Mouse (Mus musculus): ENCODE results near the gene Atxn7l3b. TPM values are rescaled to one million over a fixed set of nuclear protein-coding genes. Genes with fewer than 3 reads are reported as not detected.

Atxn7l3b gene
- polyA plus RNA-seq, 2 experiments, result 14.2 to 30.0 TPM

DNA sequence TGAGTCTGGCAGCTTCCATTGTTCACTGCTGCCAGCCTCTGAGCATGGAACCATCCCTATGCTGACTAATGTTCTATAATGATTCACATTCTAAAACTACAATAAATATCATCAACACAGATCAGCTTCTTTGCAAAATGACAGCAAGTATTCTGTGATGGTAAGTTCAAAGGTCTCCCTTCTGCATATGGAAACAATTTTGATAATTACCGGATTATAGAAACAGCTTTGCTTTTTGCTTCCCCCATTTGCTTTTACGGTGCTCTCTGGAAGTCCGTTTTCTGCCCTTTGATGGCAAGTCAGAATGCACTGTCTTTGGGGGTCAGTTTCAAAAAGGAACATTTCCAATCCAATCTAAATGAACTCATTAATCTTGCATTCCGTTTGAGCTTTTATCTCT is 32.2 kb downstream of the Atxn7l3b start:
- Histone ChIP-seq H3K27ac (no peak overlapping the region), H3K9me3 (ENCODE audit: control insufficient read depth, low read length) (no peaks in the 10 kb centered on the region), H3K9ac (replicated peaks) (no peak overlapping the region), H3K36me3 (replicated peaks; ENCODE audit: control insufficient read depth, insufficient read depth, low read depth) (no peaks in the 10 kb centered on the region), H3K27me3 (ENCODE audit: control insufficient read depth, insufficient read depth, low read length) (no peaks in the 10 kb centered on the region), H3K4me1 (replicated peaks; ENCODE audit: control insufficient read depth in 2 of 2, insufficient read depth in 2 of 2, low read length in 1 of 2) (no peaks in the 10 kb centered on the region), H3K4me3 (ENCODE audit: insufficient read depth in 1 of 2, low read depth in 2 of 2, low read length in 2 of 2) (no peak overlapping the region), H3K4me2 (ENCODE audit: low read depth) (no peak overlapping the region)
- DNase-seq (ENCODE audit: low read depth in 3 of 3, low spot score in 3 of 3) (no peak), ATAC-seq (ENCODE audit: insufficient read depth) (no peak)
- 69% methylated on average over 4 of the region's 4 CpGs for WGBS (ENCODE audit: insufficient replicate concordance)
- TF ChIP-seq EP300 (IDR thresholded peaks at IDR 0.05; ENCODE audit: low read depth) (no peak), CTCF (IDR thresholded peaks at IDR 0.05; ENCODE audit: low read depth) (no peak)

DNA sequence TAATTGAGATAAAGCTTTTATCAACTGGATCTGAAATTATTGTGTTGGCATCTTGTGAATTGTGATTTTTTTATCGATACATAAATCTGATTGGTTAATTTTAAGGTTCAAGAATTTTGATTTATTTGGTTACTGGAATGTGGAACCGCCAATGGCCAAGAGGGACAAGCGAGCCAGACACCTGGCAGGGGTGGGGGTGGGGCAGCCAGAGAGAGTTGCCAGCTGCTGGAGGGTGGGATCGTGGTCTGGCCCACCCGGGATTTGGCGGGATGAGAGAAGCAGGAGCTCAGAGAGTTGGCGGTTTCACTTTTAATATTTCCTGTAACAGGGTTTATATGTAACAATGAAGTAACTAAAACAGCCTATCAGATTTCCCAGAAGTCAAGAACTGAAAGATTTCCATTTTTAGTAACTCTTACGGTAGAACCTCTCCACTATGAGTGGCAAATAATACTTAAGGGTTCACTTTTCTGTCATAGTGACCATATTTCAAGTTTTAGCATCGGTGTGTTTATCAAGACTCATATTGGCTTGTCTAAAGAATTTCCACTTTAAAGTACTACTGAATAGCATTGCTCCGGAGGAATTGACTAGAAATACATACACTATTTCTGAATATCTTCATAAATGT is 35.1 kb downstream of the Atxn7l3b start:
- WGBS (ENCODE audit: insufficient replicate concordance), result 66% methylated on average over 10 of the region's 10 CpGs
- Histone ChIP-seq H3K27ac (no peak overlapping the region), H3K4me3 (ENCODE audit: insufficient read depth in 1 of 2, low read depth in 2 of 2, low read length in 2 of 2) (no peak overlapping the region), H3K4me2 (ENCODE audit: low read depth) (no peak overlapping the region), H3K4me1 (replicated peaks; ENCODE audit: control insufficient read depth in 2 of 2, insufficient read depth in 2 of 2, low read length in 1 of 2) (no peaks in the 10 kb centered on the region), H3K9ac (replicated peaks) (no peak overlapping the region), H3K36me3 (replicated peaks; ENCODE audit: control insufficient read depth, insufficient read depth, low read depth) (no peaks in the 10 kb centered on the region), H3K27me3 (ENCODE audit: control insufficient read depth, insufficient read depth, low read length) (no peaks in the 10 kb centered on the region), H3K9me3 (ENCODE audit: control insufficient read depth, low read length) (no peaks in the 10 kb centered on the region)
- ATAC-seq (ENCODE audit: insufficient read depth) (no peak), DNase-seq (ENCODE audit: low read depth in 3 of 3, low spot score in 3 of 3) (no peak)
- TF ChIP-seq EP300 (IDR thresholded peaks at IDR 0.05; ENCODE audit: low read depth) (no peak), CTCF (IDR thresholded peaks at IDR 0.05; ENCODE audit: low read depth) (no peak)

DNA sequence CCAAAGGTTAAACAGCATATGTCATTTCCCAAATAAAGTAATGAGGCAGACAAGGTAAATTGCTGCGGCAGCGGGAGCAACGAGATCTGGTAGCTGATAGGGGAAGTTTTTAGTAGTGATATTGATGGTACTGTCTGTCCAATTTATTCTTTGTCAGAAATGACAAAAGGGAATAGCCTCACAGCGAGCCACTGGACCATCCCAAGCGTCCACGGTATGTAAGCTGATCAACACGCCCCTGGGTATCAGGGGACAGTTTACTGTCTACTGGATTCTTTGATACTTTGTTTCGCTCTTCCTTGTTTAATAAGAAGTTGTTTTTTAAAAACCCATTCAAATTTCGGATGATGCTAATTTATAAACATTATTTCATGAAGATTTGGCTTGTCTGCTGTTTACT is 44.7 kb downstream of the Atxn7l3b start:
- no peak for DNase-seq (ENCODE audit: low read depth in 3 of 3, low spot score in 3 of 3)
- TF ChIP-seq EP300 (IDR thresholded peaks at IDR 0.05; ENCODE audit: low read depth) (no peak), CTCF (IDR thresholded peaks at IDR 0.05; ENCODE audit: low read depth) (no peak)

DNA sequence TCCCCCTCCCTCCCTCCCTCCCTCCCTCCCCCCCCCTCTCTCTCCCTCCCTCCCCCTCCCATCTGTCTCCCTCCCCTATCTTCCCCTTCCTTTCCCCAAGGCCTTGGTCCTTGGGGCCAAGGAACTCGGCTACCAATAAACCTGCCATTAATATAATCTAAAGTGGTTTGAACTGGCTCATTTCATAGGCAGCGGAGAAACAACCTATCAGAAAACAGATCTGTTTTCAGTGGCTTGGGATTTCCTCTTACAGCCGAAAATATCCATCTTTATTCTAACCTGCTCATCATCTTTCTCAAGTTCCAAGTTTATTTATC is 45.2 kb downstream of the Atxn7l3b start:
- Histone ChIP-seq H3K27me3 (ENCODE audit: control insufficient read depth, insufficient read depth, low read length) (no peaks in the 10 kb centered on the region), H3K36me3 (replicated peaks; ENCODE audit: control insufficient read depth, insufficient read depth, low read depth) (no peaks in the 10 kb centered on the region), H3K4me3 (ENCODE audit: insufficient read depth in 1 of 2, low read depth in 2 of 2, low read length in 2 of 2) (no peak overlapping the region), H3K4me1 (replicated peaks; ENCODE audit: control insufficient read depth in 2 of 2, insufficient read depth in 2 of 2, low read length in 1 of 2) (no peaks in the 10 kb centered on the region), H3K9ac (replicated peaks) (no peak overlapping the region), H3K27ac (no peak overlapping the region), H3K9me3 (ENCODE audit: control insufficient read depth, low read length) (no peaks in the 10 kb centered on the region), H3K4me2 (ENCODE audit: low read depth) (no peak overlapping the region)
- ATAC-seq (ENCODE audit: insufficient read depth) (no peak), DNase-seq (ENCODE audit: low read depth in 3 of 3, low spot score in 3 of 3) (no peak)
- no peak for TF ChIP-seq EP300 (IDR thresholded peaks at IDR 0.05; ENCODE audit: low read depth)
- no peak for TF ChIP-seq CTCF (IDR thresholded peaks at IDR 0.05; ENCODE audit: low read depth)
- 56% methylated on average over 3 of the region's 3 CpGs for WGBS (ENCODE audit: insufficient replicate concordance)

More for the DNA sequence above, 44.7 kb downstream of the Atxn7l3b start:
- Histone ChIP-seq H3K4me1 (replicated peaks; ENCODE audit: control insufficient read depth in 2 of 2, insufficient read depth in 2 of 2, low read length in 1 of 2) (no peaks in the 10 kb centered on the region), H3K27me3 (ENCODE audit: control insufficient read depth, insufficient read depth, low read length) (no peaks in the 10 kb centered on the region), H3K4me3 (ENCODE audit: insufficient read depth in 1 of 2, low read depth in 2 of 2, low read length in 2 of 2) (no peak overlapping the region), H3K4me2 (ENCODE audit: low read depth) (no peak overlapping the region), H3K36me3 (replicated peaks; ENCODE audit: control insufficient read depth, insufficient read depth, low read depth) (no peaks in the 10 kb centered on the region), H3K9me3 (ENCODE audit: control insufficient read depth, low read length) (no peaks in the 10 kb centered on the region), H3K9ac (replicated peaks) (no peak overlapping the region), H3K27ac (no peak overlapping the region)
- 64% methylated on average over 9 of the region's 9 CpGs for WGBS (ENCODE audit: insufficient replicate concordance)
- no peak for ATAC-seq (ENCODE audit: insufficient read depth)

DNA sequence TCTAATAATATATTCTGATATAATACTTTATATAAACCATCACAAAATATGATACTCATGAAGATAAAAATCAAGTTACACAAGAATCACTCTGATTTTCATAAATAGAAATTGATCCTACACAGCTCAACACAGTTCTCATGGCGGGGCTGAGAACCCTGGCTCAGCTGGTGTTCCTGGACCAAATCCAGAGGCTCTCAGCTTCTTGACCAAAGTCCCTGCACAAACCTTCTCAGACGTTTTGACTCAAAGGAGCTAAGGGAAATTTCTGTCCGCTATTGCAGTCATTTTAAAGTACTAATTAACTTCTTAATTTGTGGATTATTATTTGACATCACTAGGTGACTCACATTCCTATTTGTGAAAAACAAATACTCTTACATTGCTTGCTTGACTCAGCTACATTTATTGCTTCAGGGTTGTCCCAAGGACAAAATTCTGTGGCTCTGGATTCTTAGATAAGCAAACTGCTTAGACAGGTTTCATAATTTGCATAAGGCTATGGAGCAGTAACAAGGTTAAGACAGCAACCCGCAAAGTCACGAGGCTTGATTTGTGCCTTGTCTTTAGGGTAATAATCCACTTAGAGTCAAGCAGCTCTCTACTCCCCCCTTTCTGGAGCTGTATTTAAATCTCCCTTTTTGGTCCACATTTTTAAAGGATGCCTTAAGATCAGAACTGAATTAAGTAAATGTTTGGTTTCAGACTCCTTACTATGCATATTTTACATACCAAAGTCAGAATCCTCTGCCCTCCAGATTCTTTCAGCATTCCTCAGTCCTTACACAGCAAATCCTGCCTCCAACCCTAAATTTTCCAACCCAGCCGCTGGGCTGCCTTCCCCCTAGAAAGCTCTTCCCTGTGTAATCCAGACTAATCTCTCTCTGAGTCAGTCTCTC is 45.8 kb downstream of the Atxn7l3b start:
- Histone ChIP-seq H3K9ac (replicated peaks) (no peak overlapping the region), H3K9me3 (ENCODE audit: control insufficient read depth, low read length) (no peaks in the 10 kb centered on the region), H3K4me3 (ENCODE audit: insufficient read depth in 1 of 2, low read depth in 2 of 2, low read length in 2 of 2) (no peak overlapping the region), H3K27ac (no peak overlapping the region), H3K4me2 (ENCODE audit: low read depth) (no peak overlapping the region), H3K36me3 (replicated peaks; ENCODE audit: control insufficient read depth, insufficient read depth, low read depth) (no peaks in the 10 kb centered on the region), H3K4me1 (replicated peaks; ENCODE audit: control insufficient read depth in 2 of 2, insufficient read depth in 2 of 2, low read length in 1 of 2) (no peaks in the 10 kb centered on the region), H3K27me3 (ENCODE audit: control insufficient read depth, insufficient read depth, low read length) (no peaks in the 10 kb centered on the region)
- 31% methylated on average over 6 of the region's 6 CpGs for WGBS (ENCODE audit: insufficient replicate concordance)
- DNase-seq (ENCODE audit: low read depth in 3 of 3, low spot score in 3 of 3) (no peak), ATAC-seq (ENCODE audit: insufficient read depth) (no peak)
- TF ChIP-seq EP300 (IDR thresholded peaks at IDR 0.05; ENCODE audit: low read depth), result no peak
- no peak for TF ChIP-seq CTCF (IDR thresholded peaks at IDR 0.05; ENCODE audit: low read depth)

All from liver, embryonic 14.5 days (tissue).